Mouse (Mus musculus) heart, adult 2 months (tissue): ENCODE data around the gene Rai1. TPM values are rescaled to one million over a fixed set of nuclear protein-coding genes. Genes with fewer than 3 reads are reported as not detected.

Experiments used
- DNase-seq, 2 experiments: peaks; one replicate each; pipeline ENCODE4 v3.0.0; 2021
- H3K27ac ChIP-seq: fragments of 200-600 bp; 2 replicates; pipeline ENCODE4 v1.8.1; 2022
- H3K27me3 ChIP-seq: fragments of 200-500 bp; 2 replicates; pipeline ENCODE4 v1.6.1; 2012; ENCODE audit warnings: mild to moderate bottlenecking, low read length, inconsistent platforms, mixed read lengths; ENCODE audit not compliant: control insufficient read depth, insufficient read depth
- H3K36me3 ChIP-seq: fragments of 200-500 bp; 2 replicates; pipeline ENCODE4 v1.6.1; 2012; ENCODE audit warnings: low read length, inconsistent platforms; ENCODE audit not compliant: control insufficient read depth, insufficient read depth
- H3K4me1 ChIP-seq: fragments of 200-500 bp; 2 replicates; pipeline ENCODE4 v1.6.1; 2011; ENCODE audit warnings: low read length; ENCODE audit not compliant: control insufficient read depth, insufficient read depth
- H3K4me3 ChIP-seq: fragments of 200-600 bp; 2 replicates; pipeline ENCODE4 v1.8.1; 2022
- H3K79me2 ChIP-seq: fragments of 200-500 bp; replicated peaks from 2 replicates; pipeline ENCODE4 v1.6.1; 2012; ENCODE audit warnings: mild to moderate bottlenecking, inconsistent platforms, low read length, moderate library complexity, mixed read lengths; ENCODE audit not compliant: control insufficient read depth, insufficient read depth
- H3K9ac ChIP-seq: fragments of 200-500 bp; 2 replicates; pipeline ENCODE4 v1.6.1; 2012; ENCODE audit warnings: low read depth, mild to moderate bottlenecking, control low read depth, inconsistent platforms, low read length, mixed read lengths
- CTCF ChIP-seq: fragments of 200-600 bp; IDR thresholded peaks from 2 replicates; pipeline ENCODE4 v1.8.1; 2022; ENCODE audit warnings: antibody characterized with exemption, mild to moderate bottlenecking, moderate library complexity
- EP300 ChIP-seq: fragments of 200-500 bp; IDR thresholded peaks from 2 replicates; pipeline ENCODE4 v1.6.1; 2011; ENCODE audit warnings: low read depth, low read length, control low read depth; ENCODE audit not compliant: insufficient read depth
- POLR2A ChIP-seq: fragments of 200-500 bp; IDR thresholded peaks from 2 replicates; pipeline ENCODE4 v1.6.1; 2011; ENCODE audit warnings: mild to moderate bottlenecking, low read depth, low read length, control low read depth; ENCODE audit not compliant: insufficient read depth
- WGBS: fragments of 180-500 bp; shearing (Covaris S2); methylation state at CpG from one replicate; pipeline ENCODE4 v1.1.7; 2018; 5-methylcytosine and 5-hydroxymethylcytosine counted together
- intact Hi-C: fragments of 180-260 bp; cut with DNase I; formaldehyde crosslinking; loops from one replicate; pipeline ENCODE4 v1.15.1; 2025
- polyA plus RNA-seq: library from polyadenylated mRNA; depleted of rRNA; stranded (reverse); fragments of >200 nt; gene quantifications from 2 replicates; pipeline ENCODE4 v1.2.3, GENCODE M21; 2012
- total RNA-seq, 2 experiments: library from RNA; stranded (reverse); gene quantifications; 2 replicates each; pipeline ENCODE4 v1.2.3; 2021

The Rai1 gene
- total and polyA plus RNA-seq, 3 experiments = 20.0 to 26.5 (median 21.8) TPM

DNA sequence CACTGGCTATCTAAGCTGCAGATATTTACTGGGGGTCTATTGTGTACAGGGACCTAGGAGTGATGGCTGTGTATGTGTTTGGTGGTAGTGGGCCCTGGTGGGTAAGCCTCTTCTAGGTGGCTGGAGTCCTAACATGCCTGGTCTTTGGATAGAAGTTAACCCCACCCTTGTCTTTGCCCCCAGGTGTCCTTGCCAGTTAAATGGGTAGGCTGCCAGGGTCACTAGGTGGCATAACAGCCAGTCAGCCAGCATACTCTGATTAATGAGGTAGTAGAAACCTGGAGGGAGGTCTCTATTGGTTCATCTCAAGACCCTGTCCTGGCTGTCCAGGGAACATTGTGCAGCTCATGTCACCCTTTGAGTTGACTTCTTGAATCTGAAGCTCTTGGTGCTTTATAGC lies 17.8 kb downstream of the Rai1 start:
- Histone ChIP-seq H3K4me3 (no peak overlapping the region), H3K27me3 (no peaks in the 10 kb centered on the region), H3K27ac (no peak overlapping the region), H3K4me1 (peaks cover 19% of the 10 kb centered on the region), H3K9ac (no peak overlapping the region), H3K79me2 (peaks cover 19% of the 10 kb centered on the region), H3K36me3 (peaks cover 3% of the 10 kb centered on the region; the same call in 1 of the 2 replicates)
- DNase-seq = no peak
- intact Hi-C loops = no loop called here
- no peak for TF ChIP-seq CTCF
- no peak for TF ChIP-seq EP300
- TF ChIP-seq POLR2A = no peak

GRCm38 (mm10) chr11:60127048-60127447 lies 22.2 kb downstream of the Rai1 start:
- Histone ChIP-seq H3K79me2 (peaks cover 11% of the 10 kb centered on the region), H3K4me3 (no peak overlapping the region), H3K27me3 (no peaks in the 10 kb centered on the region), H3K9ac (no peak overlapping the region), H3K36me3 (no peaks in the 10 kb centered on the region), H3K27ac (no peak overlapping the region), H3K4me1 (peaks cover 13% of the 10 kb centered on the region)
- no peak for DNase-seq
- intact Hi-C loops = no loop called here
- TF ChIP-seq POLR2A (no peak), CTCF (no peak), EP300 (no peak)

DNA sequence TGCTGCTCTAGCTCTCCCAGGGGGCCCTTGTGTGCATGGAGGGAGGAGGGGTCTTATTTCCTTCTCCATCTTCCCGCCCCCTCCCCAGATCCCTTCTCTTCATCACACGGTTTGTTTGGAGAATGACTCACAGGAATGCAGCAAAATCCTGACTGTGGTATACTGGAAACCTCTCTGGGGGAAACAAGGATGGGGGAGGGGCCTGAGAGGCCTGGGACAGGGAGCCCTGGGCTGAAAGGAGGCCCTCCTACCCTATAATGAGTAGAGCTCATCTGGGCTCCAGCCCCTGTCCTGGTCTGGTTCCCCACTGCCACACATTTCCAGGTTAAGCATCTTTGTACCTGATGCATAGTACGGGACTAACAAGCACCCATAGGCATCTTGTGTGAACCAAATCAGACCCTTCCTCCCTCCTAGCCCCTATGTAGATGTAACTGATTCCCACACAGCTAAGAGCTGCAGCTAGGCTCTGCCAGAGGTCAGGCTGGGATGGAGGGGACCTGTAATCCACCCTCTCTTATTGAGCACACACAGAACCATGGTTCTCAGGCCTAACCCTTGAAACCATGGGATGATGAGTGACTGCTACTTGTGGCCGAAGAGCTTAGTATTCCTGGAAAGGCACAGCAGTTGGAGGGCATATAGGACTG lies 23.2 kb downstream of the Rai1 start:
- Histone ChIP-seq H3K4me3 (no peak overlapping the region), H3K4me1 (peaks cover 15% of the 10 kb centered on the region), H3K36me3 (no peaks in the 10 kb centered on the region), H3K79me2 (peaks cover 5% of the 10 kb centered on the region), H3K27me3 (no peaks in the 10 kb centered on the region), H3K27ac (no peak overlapping the region), H3K9ac (no peak overlapping the region)
- intact Hi-C loops = no loop called here
- WGBS = 64% methylated on average over 4 of the region's 4 CpGs
- no peak for DNase-seq
- TF ChIP-seq CTCF = no peak
- TF ChIP-seq POLR2A = no peak
- no peak for TF ChIP-seq EP300

GRCm38 (mm10) chr11:60130516-60130915 lies 25.7 kb downstream of the Rai1 start:
- Histone ChIP-seq H3K27ac (no peak overlapping the region), H3K9ac (no peak overlapping the region), H3K4me1 (peaks cover 22% of the 10 kb centered on the region), H3K79me2 (peaks cover 2% of the 10 kb centered on the region), H3K4me3 (no peak overlapping the region), H3K36me3 (no peaks in the 10 kb centered on the region), H3K27me3 (no peaks in the 10 kb centered on the region)
- intact Hi-C loops = no loop called here
- WGBS = 50% methylated on average over 6 of the region's 6 CpGs
- TF ChIP-seq CTCF (no peak), POLR2A (no peak), EP300 (no peak)
- DNase-seq = peak in 1 of 2 experiments; percentile 22

- TF ChIP-seq EP300 (no peak), POLR2A (no peak)
- H3K27me3 ChIP-seq = no peaks in the 10 kb centered on the region
- 71% methylated on average over 1 of the region's 1 CpGs for WGBS
- H3K27ac ChIP-seq = no peak overlapping the region
- H3K9ac ChIP-seq = no peak overlapping the region
- no peaks in the 10 kb centered on the region for H3K36me3 ChIP-seq
- H3K4me3 ChIP-seq = no peak overlapping the region
- peaks cover 2% of the 10 kb centered on the region for H3K79me2 ChIP-seq
- DNase-seq = no peak
- intact Hi-C loops = no loop called here
- H3K4me1 ChIP-seq = peaks cover 17% of the 10 kb centered on the region
Observed at GRCm38 (mm10) chr11:60132061-60132460, 27.2 kb downstream of the Rai1 start.

GRCm38 (mm10) chr11:60136491-60136890 lies 31.7 kb downstream of the Rai1 start:
- Histone ChIP-seq H3K79me2 (no peaks in the 10 kb centered on the region; the same call in none of the 2 replicates), H3K4me1 (peaks cover 20% of the 10 kb centered on the region), H3K36me3 (no peaks in the 10 kb centered on the region), H3K9ac (no peak overlapping the region), H3K4me3 (no peak overlapping the region), H3K27me3 (no peaks in the 10 kb centered on the region), H3K27ac (peak overlapping the region; percentile 61)
- 61% methylated on average over 1 of the region's 1 CpGs for WGBS
- intact Hi-C loops = loop anchor here (5.0 kb wide), 1 partner anchor 36 kb away; no protein-coding TSS in a partner anchor
- no peak for TF ChIP-seq CTCF
- no peak for TF ChIP-seq EP300
- no peak for TF ChIP-seq POLR2A
- peak in 1 of 2 experiments; percentile 28 for DNase-seq
